Mouse (Mus musculus) stomach, embryonic 16.5 days (tissue): ENCODE data around the gene Fbxl13. TPM values are rescaled to one million over a fixed set of nuclear protein-coding genes. Genes with fewer than 3 reads are reported as not detected.
A peak's percentile ranks its signal among the peaks of the same experiment; 100 is the strongest.

Experiments
- ATAC-seq: fragments of 200-750 bp; cut with Nextera tagmentation; 2 replicates; pipeline ENCODE4 v1.8.0; 2017; ENCODE audit warnings: moderate number of reproducible peaks, moderate TSS enrichment; ENCODE audit not compliant: insufficient read depth, low FRiP score
- H3K27ac ChIP-seq: fragments of 300-500 bp; sonication (generic); 2 replicates; pipeline ENCODE4 v1.5.1; 2014; ENCODE audit warnings: low read length
- H3K27me3 ChIP-seq: fragments of 300-500 bp; sonication (generic); 2 replicates; pipeline ENCODE4 v1.6.1; 2014; ENCODE audit warnings: low read length, control low read depth, mixed read lengths; ENCODE audit not compliant: control insufficient read depth, insufficient read depth
- H3K36me3 ChIP-seq: fragments of 300-500 bp; sonication (generic); 2 replicates; pipeline ENCODE4 v1.6.1; 2014; ENCODE audit warnings: low read length; ENCODE audit not compliant: control insufficient read depth, insufficient read depth
- H3K4me1 ChIP-seq: fragments of 300-500 bp; sonication (generic); 2 replicates; pipeline ENCODE4 v1.6.1; 2014; ENCODE audit warnings: low read length, control low read depth, mixed read lengths; ENCODE audit not compliant: control insufficient read depth, insufficient read depth
- H3K4me2 ChIP-seq: fragments of 300-500 bp; sonication (generic); 2 replicates; pipeline ENCODE4 v1.6.1; 2014; ENCODE audit warnings: low read depth, low read length, mixed read lengths
- H3K4me3 ChIP-seq: fragments of 300-500 bp; sonication (generic); replicated peaks from 2 replicates; pipeline ENCODE4 v1.5.1; 2014; ENCODE audit warnings: mild to moderate bottlenecking, low read length
- H3K9ac ChIP-seq: fragments of 300-500 bp; sonication (generic); 2 replicates; pipeline ENCODE4 v1.6.1; 2014; ENCODE audit warnings: low read length
- H3K9me3 ChIP-seq: fragments of 300-500 bp; sonication (generic); replicated peaks from 2 replicates; pipeline ENCODE4 v1.6.1; 2016; ENCODE audit warnings: low read length, control low read depth; ENCODE audit not compliant: control insufficient read depth
- whole genome bisulfite sequencing: fragments of 180-500 bp; shearing (Covaris S2); extraction: QIAGEN DNeasy Blood & Tissue Kit; methylation state at CpG from one replicate; pipeline ENCODE4 v1.1.7; 2014; 5-methylcytosine and 5-hydroxymethylcytosine counted together
- polyA plus RNA-seq: library from polyadenylated mRNA; unstranded; fragments of >200 nt; fragmentation: Nextera tagmentation; extraction: Ambion mirVana; gene quantifications from 2 replicates; pipeline ENCODE4 v1.2.1, GENCODE M21; 2015

The Fbxl13 gene
- polyA plus RNA-seq, 1 experiment from 2014 or later: 0.31 TPM

GRCm38 (mm10) chr5:21482446-21483222 is 162.8 kb downstream of the Fbxl13 start:
- no peak for ATAC-seq
- Histone ChIP-seq H3K4me2 (no peak overlapping the region), H3K4me3 (no peak overlapping the region), H3K9ac (no peak overlapping the region), H3K36me3 (no peaks in the 10 kb centered on the region; the same call in 1 of the 2 replicates), H3K27ac (no peak overlapping the region), H3K4me1 (peaks cover 10% of the 10 kb centered on the region), H3K9me3 (no peaks in the 10 kb centered on the region), H3K27me3 (no peaks in the 10 kb centered on the region)
- WGBS: 36% methylated on average over 11 of the region's 11 CpGs

DNA sequence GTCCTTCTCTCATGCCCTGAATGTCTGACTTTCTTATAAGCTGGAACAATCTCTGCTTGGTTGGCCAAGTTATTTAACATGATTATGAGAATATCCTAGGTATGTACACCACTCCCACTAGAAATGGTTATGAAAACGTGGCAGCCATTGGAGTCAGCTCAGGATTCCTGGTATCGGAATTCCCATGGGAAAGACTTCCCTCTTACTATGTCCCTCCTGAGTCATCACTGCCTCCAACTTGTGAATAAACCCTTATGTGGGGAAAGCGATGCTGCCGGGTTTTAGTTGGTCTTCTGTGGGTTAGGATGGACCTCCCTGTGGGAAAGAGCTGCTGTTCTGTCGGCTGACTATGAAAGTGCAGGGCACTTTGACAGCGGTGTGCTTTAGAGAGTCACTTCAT is 163.9 kb downstream of the Fbxl13 start:
- Histone ChIP-seq H3K4me1 (peaks cover 10% of the 10 kb centered on the region), H3K4me2 (no peak overlapping the region), H3K27me3 (no peaks in the 10 kb centered on the region), H3K27ac (no peak overlapping the region), H3K9ac (no peak overlapping the region), H3K9me3 (no peaks in the 10 kb centered on the region), H3K36me3 (no peaks in the 10 kb centered on the region; the same call in 1 of the 2 replicates), H3K4me3 (no peak overlapping the region)
- WGBS: 84% methylated on average over 6 of the region's 6 CpGs
- ATAC-seq: no peak

DNA sequence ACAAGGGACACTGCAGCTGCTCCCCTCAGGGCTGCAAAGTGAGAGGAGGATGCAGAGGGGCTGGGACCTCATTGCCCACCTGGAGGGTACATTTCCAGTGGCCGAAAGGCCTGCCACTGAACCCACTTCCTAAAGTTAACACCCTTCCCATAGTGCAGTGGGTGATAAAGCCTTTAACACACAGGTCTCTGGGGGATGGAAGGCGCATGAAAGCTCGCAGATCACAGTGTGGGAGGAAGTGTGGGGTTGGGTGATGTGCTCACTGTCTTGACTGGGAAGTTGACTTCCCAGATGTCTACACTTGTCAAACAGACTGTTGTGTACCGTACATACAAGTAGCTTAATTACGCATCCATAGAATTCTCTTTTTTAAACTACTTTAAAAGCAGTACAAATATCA is 165.7 kb downstream of the Fbxl13 start:
- no peaks in the 10 kb centered on the region; the same call in 1 of the 2 replicates for H3K36me3 ChIP-seq
- ATAC-seq: no peak
- 86% methylated on average over 5 of the region's 5 CpGs for WGBS
- H3K27me3 ChIP-seq: no peaks in the 10 kb centered on the region
- no peak overlapping the region for H3K4me2 ChIP-seq
- H3K4me3 ChIP-seq: no peak overlapping the region
- no peak overlapping the region for H3K9ac ChIP-seq
- H3K4me1 ChIP-seq: peaks cover 10% of the 10 kb centered on the region
- H3K9me3 ChIP-seq: no peaks in the 10 kb centered on the region
- H3K27ac ChIP-seq: no peak overlapping the region

DNA sequence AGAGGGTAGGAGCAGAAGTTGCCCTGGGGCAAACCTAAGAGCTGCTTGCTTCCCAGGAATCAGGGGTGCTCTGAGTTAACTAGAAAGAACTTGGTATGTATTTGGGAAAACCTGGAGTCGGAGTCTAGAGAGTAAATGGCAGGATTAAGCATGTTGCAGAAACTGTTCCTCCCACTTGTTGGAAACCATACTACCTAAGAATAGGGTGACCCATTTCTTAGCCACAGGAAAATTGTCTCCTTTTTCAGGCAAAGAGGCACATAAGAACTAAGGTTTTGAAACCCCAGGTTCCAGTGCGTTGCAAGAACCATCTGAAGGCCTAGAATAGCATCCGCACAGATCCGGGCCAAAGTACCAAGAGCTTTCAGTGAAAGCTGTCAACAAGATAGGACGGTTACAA is 167.0 kb downstream of the Fbxl13 start:
- Histone ChIP-seq H3K36me3 (no peaks in the 10 kb centered on the region; the same call in 1 of the 2 replicates), H3K4me3 (no peak overlapping the region), H3K4me1 (peaks cover 10% of the 10 kb centered on the region), H3K27ac (no peak overlapping the region), H3K4me2 (no peak overlapping the region), H3K27me3 (no peaks in the 10 kb centered on the region), H3K9ac (no peak overlapping the region), H3K9me3 (no peaks in the 10 kb centered on the region)
- ATAC-seq: no peak
- WGBS: 94% methylated on average over 5 of the region's 5 CpGs

- Histone ChIP-seq H3K27ac (no peak overlapping the region), H3K4me1 (peaks cover 4% of the 10 kb centered on the region; the same call in 1 of the 2 replicates), H3K9ac (no peak overlapping the region), H3K36me3 (no peaks in the 10 kb centered on the region), H3K9me3 (no peaks in the 10 kb centered on the region), H3K4me3 (no peak overlapping the region), H3K27me3 (no peaks in the 10 kb centered on the region), H3K4me2 (no peak overlapping the region)
- no peak for ATAC-seq
- WGBS: 83% methylated on average over 12 of the region's 12 CpGs
Observed at GRCm38 (mm10) chr5:21468100-21468499, 177.3 kb downstream of the Fbxl13 start.

GRCm38 (mm10) chr5:21467387-21467786 is 178.0 kb downstream of the Fbxl13 start:
- ATAC-seq: no peak
- Histone ChIP-seq H3K27me3 (no peaks in the 10 kb centered on the region), H3K9ac (no peak overlapping the region), H3K36me3 (no peaks in the 10 kb centered on the region), H3K9me3 (no peaks in the 10 kb centered on the region), H3K4me2 (no peak overlapping the region), H3K4me1 (peaks cover 4% of the 10 kb centered on the region; the same call in 1 of the 2 replicates), H3K27ac (peak overlapping the region; percentile 57; the same call in 1 of the 2 replicates), H3K4me3 (no peak overlapping the region)
- WGBS: 54% methylated on average over 7 of the region's 7 CpGs

DNA sequence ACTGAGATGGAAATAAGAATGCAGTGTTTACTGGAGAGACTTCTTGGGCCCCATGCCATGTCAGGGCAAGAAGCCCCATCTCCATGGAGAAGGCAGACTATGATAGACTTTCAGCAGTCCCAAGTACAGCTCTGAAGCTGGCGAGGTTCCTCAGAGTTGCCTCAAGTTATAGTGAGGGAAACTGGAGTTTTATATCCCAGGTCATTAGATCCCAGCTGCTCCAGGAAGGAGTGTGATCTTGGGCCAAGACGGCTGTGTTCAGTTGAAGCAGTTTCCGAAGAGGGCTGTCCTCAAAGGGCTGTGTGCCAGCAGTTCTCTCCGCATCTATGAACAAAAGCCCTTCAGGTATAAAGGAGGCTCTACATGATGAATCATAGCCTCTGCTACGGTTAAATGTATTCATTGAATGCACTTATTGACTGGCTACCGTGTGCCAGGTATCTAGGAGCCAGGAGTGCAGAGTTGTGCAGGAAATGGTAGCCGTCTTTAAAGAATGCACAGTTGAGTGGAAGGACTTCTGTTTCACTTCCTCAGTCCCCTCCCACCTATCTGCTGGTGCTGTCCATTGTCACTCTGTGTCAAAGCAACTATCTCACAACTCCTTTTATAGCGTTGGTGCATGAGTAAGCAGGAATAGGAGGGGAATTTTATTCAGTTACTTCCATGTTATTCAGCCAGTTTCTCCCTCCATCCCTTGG is 204.5 kb downstream of the Fbxl13 start:
- WGBS: 50% methylated on average over 8 of the region's 8 CpGs
- H3K4me1 ChIP-seq: peaks cover 16% of the 10 kb centered on the region
- peak overlapping the region; percentile 67 for H3K27ac ChIP-seq
- no peaks in the 10 kb centered on the region for H3K27me3 ChIP-seq
- H3K4me2 ChIP-seq: no peak overlapping the region
- no peaks in the 10 kb centered on the region for H3K9me3 ChIP-seq
- H3K9ac ChIP-seq: no peak overlapping the region
- ATAC-seq: peak; percentile 64
- H3K4me3 ChIP-seq: no peak overlapping the region
- no peaks in the 10 kb centered on the region for H3K36me3 ChIP-seq

DNA sequence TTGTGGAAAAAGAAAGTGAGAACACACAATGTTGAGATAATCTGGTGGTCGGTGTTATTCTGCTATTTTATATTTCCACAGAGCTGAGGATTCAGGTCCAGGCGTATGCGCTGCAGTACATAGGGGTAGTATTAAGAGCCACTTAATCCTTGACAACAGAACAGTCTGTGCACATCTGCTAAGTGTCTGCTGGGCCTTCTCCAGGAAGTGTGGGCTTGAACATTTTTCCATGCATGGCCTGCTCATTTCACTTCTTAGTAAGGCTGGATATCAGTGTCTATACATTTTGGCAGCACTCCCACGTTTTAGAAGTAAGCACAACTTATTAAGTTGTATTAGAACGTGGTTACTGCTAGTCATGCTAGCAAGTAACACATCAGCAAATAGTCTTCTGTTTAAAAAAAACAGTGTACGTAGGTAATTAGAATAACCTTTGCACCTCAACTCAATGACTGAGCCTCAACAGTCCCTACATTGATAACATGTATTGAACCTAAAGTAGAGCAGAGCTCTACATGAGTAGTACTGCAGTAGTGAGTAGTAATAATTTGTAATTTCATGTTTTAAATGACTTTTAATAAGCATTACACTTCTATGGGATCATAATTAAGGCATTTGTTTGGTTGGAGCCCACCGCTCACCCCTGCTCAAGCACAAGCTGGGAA is 205.9 kb downstream of the Fbxl13 start:
- WGBS: 51% methylated on average over 7 of the region's 7 CpGs
- ATAC-seq: peak; percentile 65; the same call in 1 of the 2 replicates
- H3K27me3 ChIP-seq: no peaks in the 10 kb centered on the region
- no peaks in the 10 kb centered on the region for H3K9me3 ChIP-seq
- peaks cover 16% of the 10 kb centered on the region for H3K4me1 ChIP-seq
- no peak overlapping the region for H3K4me2 ChIP-seq
- H3K27ac ChIP-seq: peak overlapping the region; percentile 23; the same call in 1 of the 2 replicates
- no peaks in the 10 kb centered on the region for H3K36me3 ChIP-seq
- no peak overlapping the region for H3K9ac ChIP-seq
- no peak overlapping the region for H3K4me3 ChIP-seq

DNA sequence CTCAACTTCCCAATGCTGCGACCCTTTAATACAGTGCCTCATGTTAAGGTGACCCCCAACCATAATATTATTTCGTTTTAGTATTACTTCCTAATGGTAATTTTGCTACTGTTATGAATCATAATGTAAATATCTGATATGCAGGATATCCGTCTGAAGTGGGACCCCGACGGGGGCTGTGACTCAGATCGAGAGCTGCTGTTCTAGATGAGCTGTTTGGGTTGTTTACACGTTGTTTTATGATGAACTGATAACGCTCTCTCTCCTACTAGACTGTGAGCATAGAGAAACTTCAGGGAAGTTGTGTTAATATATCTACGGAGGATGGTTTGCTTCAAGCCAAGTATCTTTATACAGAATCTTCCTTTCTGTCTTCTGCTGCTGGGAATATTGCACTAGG is 207.0 kb downstream of the Fbxl13 start:
- Histone ChIP-seq H3K9me3 (no peaks in the 10 kb centered on the region), H3K4me2 (no peak overlapping the region), H3K27ac (no peak overlapping the region), H3K9ac (no peak overlapping the region), H3K4me1 (peaks cover 16% of the 10 kb centered on the region), H3K4me3 (no peak overlapping the region), H3K27me3 (no peaks in the 10 kb centered on the region), H3K36me3 (no peaks in the 10 kb centered on the region)
- 69% methylated on average over 9 of the region's 9 CpGs for WGBS
- no peak for ATAC-seq
